Mouse (Mus musculus) heart, adult 11 months (tissue): Measurements from ENCODE around the gene Tbata.

Experiments
- DNase-seq: peaks from one replicate; pipeline ENCODE4 v3.0.0; 2022

The Tbata gene

GRCm38 (mm10) chr10:61171654-61172053, at the start of gene Tbata:
TSS of gene Tbata (plus strand) at chr10:61171954.
- no peak for DNase-seq

- DNase-seq, result no peak
Measured at GRCm38 (mm10) chr10:61123276-61123913, 48.4 kb upstream of the Tbata start.

DNA sequence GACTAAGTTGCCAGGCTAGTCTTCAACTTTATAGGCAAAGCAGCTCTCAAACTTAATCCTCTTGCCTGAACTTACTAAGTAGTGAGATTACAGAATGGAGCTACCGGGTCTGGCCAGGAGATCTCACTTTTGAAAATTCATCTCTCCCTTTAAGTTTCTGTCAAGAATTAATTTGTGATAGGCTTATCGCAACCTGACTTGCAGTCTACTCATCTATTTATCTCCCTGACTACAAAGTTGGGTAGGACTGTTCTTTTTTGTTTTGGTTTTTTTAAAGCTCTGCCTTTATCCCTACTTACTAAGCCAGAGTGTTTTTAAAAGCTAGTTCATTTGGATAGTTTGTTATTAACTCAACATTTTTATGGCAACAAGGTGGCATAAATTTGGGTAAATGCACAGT, 47.3 kb upstream of the Tbata start:
- no peak for DNase-seq

- DNase-seq, result no peak
Measured at GRCm38 (mm10) chr10:61128701-61129365, 42.9 kb upstream of the Tbata start.

DNA sequence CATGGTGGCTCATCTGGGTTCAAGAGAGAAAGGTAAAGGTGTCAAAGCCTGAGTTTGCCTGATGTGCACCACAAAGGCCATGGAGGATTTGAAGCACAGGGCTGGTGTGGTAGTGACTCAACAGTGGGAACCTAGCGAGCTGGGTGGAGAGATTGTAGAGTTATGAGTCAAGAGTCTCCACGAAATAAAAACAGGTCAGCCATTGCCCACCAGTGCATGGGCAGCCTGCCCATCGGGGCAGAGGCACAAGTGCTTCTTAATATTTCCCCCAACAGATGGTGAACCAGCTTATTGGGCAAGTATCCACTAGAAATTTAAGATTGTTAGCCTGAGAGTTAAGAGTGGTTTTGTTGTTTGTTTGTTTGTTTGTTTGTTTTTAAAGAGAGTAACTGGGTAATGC, 40.8 kb upstream of the Tbata start:
- no peak for DNase-seq

DNA sequence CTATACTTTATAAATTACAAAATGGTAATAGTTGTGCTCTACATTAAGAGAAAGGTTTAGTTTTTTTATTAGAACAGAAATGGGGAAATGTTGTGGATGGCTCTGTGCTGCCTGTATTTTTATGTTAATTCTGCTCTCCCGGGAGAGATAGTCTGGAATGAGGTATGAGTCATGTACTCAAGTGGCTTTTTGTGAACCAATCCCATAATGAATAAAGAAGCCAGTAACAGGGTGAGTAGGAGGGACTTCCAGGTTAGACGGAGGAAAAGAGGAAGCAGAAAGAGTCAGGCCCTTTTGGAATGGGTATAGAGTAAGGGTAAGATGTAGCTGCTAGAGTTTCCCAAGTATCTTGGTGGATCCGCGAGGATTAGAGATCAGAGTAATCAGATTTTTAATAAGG, 37.7 kb upstream of the Tbata start:
- DNase-seq, result no peak

DNA sequence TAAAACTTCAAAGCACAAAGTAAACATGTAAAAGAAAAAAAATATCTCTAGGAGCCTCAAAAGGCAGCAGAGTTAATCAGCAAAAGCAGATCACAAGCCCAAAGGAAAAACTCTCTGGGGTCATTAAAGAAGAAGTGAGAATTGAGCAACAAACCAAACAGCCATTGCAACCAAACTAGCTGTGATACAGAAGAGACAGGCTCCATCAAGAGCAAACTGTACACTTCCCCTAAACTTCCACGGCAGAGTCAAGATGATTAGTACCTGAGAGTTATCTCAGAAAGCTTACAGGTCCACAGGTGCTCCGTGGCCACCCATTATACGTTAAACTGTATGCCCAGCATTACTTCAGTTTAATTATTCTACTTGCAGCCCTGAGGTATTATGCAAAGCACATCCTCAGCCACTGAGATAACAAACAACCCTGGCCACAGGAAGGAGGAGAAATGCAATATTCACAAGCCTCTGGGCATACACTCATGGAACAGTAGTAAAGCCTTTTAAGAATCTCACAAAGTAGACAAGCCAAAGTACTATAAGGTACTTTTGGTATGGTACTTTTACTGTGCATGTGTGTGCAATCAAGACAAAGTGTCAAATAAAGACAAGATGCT, 36.4 kb upstream of the Tbata start:
- DNase-seq, result no peak

DNA sequence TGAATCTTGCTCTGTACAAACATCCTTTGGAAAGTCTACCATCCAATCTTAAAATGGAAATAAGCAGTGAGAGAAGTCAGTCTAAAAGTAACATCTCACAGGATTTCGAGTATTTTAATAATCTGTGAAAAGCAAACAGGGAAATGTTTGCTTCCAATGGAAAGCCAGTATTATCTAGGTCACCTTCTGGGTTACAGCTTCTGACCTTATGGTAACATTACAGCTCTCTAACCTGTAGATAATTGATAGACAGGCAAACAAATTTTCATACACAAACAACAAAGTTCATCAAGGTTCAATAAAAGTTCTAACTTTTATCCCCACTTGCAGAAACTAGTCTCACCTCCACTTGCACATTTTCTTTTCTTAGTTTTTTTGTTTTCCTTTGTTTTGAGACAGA, 34.2 kb upstream of the Tbata start:
- no peak for DNase-seq

GRCm38 (mm10) chr10:61143343-61143742, 28.4 kb upstream of the Tbata start:
- DNase-seq, result no peak

DNA sequence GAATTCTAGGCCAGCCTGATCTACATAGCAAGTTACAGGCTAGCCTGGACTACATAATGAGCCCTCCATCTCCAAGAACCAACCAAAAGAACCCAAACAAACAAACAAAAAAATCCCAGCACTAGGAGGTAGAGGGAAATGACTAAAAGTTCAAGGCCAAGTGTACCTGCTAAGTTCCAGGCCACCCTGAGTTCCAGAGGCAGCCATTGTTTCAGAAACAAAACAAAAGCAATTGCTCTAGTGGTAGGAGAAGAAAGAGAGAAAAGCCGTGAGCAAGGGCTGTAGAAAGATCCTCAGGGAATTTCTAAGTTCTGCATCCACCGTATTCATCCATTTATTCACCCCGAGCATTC, 26.0 kb upstream of the Tbata start:
- DNase-seq, result no peak

DNA sequence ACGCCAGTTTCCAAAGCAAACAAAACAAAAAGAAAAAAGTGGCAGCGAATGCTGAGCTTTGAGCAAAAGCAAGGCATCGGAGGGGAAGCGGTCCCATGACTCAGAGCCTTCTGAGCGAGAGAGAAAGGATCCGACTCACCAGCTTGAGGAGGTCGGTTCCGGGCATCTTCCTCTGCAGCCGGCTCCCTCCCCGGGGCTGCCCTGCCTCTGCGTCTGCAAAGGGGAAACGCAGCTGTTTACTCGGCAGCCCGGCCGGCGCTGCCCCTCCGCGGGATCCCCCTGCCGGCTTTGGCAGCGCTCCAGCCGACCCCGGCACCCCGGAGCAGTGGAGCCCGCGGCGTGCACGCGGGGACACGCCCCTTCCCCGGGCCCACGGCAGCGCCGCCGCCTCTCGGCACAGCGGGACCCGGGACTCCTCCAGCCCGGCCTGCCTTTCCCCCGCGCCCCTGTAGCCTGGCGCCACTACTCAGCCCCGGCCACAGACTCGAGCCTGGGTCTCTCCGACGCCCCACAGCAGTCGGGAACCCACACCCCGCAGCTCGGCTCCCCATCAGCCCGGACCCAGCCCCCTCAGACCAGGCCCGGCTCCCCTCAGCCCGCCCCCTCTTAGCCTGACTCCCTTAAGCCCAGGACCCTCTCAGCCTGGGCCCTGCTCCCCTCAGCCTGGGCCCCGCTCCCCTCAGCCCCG, 25.5 kb upstream of the Tbata start:
- peak; percentile 96 for DNase-seq

GRCm38 (mm10) chr10:61146807-61147156, 25.0 kb upstream of the Tbata start:
- peak; percentile 94 for DNase-seq

DNA sequence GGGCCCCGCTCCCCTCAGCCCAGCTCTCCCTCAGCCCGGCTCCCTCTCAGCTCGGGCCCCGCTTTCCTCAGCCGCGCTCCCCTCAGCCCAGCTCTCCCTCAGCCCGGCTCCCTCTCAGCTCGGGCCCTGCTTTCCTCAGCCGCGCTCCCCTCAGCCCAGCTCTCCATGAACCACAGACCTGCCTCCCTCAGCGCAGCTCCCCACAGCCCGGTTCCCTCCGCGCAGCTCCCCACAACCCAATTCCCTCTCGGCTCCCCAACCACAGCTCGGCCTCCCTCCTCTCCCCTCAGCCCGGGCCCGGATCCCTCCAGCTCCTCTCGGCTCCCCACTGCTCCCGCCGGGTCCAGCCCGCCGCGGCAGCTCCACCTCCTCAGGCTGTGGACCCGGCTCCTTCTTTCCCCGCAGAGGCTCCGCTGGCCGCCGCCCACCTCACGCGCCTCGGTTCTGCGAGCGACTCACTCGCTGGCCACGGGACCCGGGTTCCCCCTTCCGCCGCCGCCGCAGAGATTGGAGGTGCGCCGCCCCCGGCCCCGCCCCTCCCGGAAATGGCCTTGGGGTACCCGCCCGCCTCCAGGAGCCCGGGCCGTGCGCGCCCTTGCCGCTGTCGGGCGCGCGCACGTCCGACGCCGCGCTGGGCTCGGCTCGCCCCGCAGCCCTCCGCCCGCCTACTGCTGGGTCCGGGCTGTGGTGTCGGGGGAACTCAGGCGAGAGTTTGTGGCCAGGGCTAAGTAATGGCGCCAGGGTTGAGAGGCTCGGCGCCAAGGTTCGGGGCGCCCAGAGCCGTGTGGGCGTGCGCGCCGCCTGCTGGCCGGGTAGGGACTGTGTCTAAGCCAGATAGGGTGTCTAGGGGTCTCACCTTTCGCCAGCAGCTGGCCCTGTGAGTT, 24.4 kb upstream of the Tbata start, which contains the start of gene Sgpl1:
Gene Sgpl1, minus strand, starts transcription at position 547 of the 884 bp plus-strand sequence.
- peak; percentile 100 for DNase-seq

GRCm38 (mm10) chr10:61149476-61149875, 22.3 kb upstream of the Tbata start:
- peak; percentile 59 for DNase-seq

GRCm38 (mm10) chr10:61150616-61151015, 21.1 kb upstream of the Tbata start:
- no peak for DNase-seq

- DNase-seq, result peak; percentile 70
Measured at GRCm38 (mm10) chr10:61152131-61152530, 19.6 kb upstream of the Tbata start.

GRCm38 (mm10) chr10:61155611-61156010, 16.1 kb upstream of the Tbata start:
- DNase-seq, result no peak

GRCm38 (mm10) chr10:61156453-61156852, 15.3 kb upstream of the Tbata start:
- DNase-seq, result no peak

DNA sequence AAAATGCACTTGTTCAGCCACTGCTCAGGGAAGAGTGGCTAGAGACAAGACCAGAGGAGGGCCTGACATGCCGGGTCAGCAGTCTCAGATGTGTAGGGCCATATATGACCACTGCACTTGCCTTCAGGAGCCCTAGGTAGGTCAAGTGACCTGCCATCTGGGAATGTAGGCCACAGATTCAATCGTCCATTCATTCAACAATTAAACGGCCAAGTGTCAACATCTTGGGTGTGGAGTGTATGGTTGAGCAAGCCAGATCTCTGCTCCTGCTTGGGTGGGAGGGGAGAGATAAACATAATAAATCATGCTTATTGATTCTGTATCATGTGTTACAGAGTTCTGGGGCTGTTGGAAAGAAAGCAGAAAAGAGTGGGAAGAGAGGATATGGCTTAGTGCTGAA, 13.2 kb upstream of the Tbata start:
- DNase-seq, result peak; percentile 36

- peak; percentile 87 for DNase-seq
Measured at GRCm38 (mm10) chr10:61160089-61160488, 11.7 kb upstream of the Tbata start.

- peak; percentile 98 for DNase-seq
Measured at GRCm38 (mm10) chr10:61160671-61161070, 11.1 kb upstream of the Tbata start.

- peak; percentile 90 for DNase-seq
Measured at GRCm38 (mm10) chr10:61162366-61162765, 9.4 kb upstream of the Tbata start.
